Mouse (Mus musculus) adipose tissue, adult 10 weeks (tissue): ENCODE data around the gene Ccl17. TPM values are rescaled to one million over a fixed set of nuclear protein-coding genes. Genes with fewer than 3 reads are reported as not detected.

Experiments used
- polyA plus RNA-seq: library from polyadenylated mRNA; stranded (reverse); fragments of 350-450 nt; fragmentation: Illumina TruSeq; extraction: RNeasy Lipid Tissue Mini Kit (QIAGEN cat#74804); gene quantifications from one replicate; pipeline ENCODE4 v1.2.3, GENCODE M21; 2014; ENCODE audit warnings: low read depth, low replicate concordance

Gene Ccl17
- 5.1 TPM for polyA plus RNA-seq

DNA sequence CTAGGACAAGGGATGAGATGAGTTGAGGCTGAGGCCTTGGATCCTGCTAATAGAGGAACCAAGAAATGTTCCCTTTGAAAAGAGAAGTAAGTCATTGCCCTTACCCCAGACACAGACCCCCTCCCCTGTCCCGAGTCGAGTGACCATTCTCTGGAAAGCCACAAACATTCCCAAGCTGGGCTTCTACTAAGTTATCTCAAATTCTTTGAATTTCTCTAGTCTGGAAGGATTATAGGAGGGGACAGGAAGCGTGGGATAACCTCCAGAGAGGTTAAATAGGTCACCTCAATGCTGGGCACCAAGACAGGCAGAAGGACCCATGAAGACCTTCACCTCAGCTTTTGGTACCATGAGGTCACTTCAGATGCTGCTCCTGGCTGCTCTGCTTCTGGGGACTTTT is at the start of gene Ccl17:
Ccl17 (plus strand) TSS at position 301 of the 400 bp plus-strand sequence.

GRCm38 (mm10) chr8:94771941-94772670 is 38.1 kb upstream of the Ccl17 start, which contains the start of gene Cx3cl1:
TSS of gene Cx3cl1 (plus strand) at chr8:94772009.

DNA sequence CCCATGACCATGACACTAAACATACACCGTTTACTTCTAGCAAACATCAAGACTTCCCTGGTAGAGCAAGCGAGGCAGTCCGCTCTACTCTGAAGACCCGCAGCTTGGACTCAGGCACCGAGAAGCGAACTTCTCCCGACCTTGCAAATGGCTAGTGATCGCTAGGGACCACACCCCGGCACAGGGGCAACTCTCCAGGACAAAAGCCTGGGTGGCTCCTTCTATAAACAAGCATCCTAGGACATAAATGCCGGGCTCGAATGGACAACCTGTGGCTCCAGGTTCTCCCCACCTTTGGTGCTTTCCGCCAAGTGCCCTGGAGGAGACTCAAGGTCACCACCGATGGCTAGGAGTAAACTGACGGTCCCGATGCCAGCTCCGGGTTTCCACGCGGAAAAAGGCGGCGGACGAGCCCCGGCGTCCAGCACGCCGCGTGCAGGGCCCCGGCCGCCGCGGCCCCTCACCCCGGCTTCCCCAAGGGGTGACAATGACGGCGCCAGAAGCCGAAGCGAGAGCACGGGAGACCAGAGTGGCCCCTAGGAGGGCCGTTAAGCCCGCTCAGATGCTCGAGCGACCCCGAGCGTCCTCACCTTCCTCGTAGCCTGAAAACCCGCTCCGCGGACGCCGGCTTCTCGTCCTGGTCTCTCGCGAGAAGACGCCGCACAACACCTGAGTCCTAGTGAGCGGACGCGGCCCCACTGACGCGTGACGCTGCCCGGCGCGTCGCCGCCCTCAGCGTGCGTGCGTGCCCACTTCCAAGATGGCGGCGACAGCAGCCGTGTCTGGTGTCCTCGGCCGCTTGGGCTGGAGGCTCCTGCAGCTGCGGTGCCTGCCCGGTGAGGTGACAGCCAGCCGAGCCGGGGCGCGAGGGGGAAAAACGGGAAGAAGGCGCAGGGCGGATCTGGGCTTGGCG is 27.7 kb downstream of the Ccl17 start, which contains the start of the genes Coq9 and Ciapin1:
Coq9 (plus strand) TSS at position 660 of the 913 bp plus-strand sequence.
Ciapin1 (minus strand) TSS at position 697 of the 913 bp plus-strand sequence.

GRCm38 (mm10) chr8:94857346-94858173 is 47.3 kb downstream of the Ccl17 start, which contains the start of gene Polr2c:
TSS of gene Polr2c (plus strand) at chr8:94857450.

Other genes with a start within 250 kb of the Ccl17 start
- 13.9 TPM for gene Rspry1, start 208.5 kb upstream of the Ccl17 start, polyA plus RNA-seq
- gene Fam192a, start 208.5 kb upstream of the Ccl17 start, polyA plus RNA-seq, result 31.5 TPM
- 50.6 TPM for gene Arl2bp, start 143.9 kb upstream of the Ccl17 start, polyA plus RNA-seq
- 8.6 TPM for gene Pllp, start 114.2 kb upstream of the Ccl17 start, polyA plus RNA-seq
- 1.3 TPM for gene Ccl22, start 64.9 kb upstream of the Ccl17 start, polyA plus RNA-seq
- 27.2 TPM for gene Cx3cl1, start 38.4 kb upstream of the Ccl17 start, polyA plus RNA-seq
- 75.3 TPM for gene Coq9, start 27.9 kb downstream of the Ccl17 start, polyA plus RNA-seq
- 24.9 TPM for gene Ciapin1, start 27.9 kb downstream of the Ccl17 start, polyA plus RNA-seq
- gene Polr2c, start 47.0 kb downstream of the Ccl17 start, polyA plus RNA-seq, result 44.7 TPM
- 10.0 TPM for gene Dok4, start 65.9 kb downstream of the Ccl17 start, polyA plus RNA-seq
- 7.3 TPM for gene Ccdc102a, start 107.6 kb downstream of the Ccl17 start, polyA plus RNA-seq
- 0.36 TPM for gene Adgrg5, start 113.2 kb downstream of the Ccl17 start, polyA plus RNA-seq
- gene Adgrg1, start 164.3 kb downstream of the Ccl17 start, polyA plus RNA-seq, result 151 TPM
- 4.0 TPM for gene Adgrg3, start 207.2 kb downstream of the Ccl17 start, polyA plus RNA-seq
- gene Drc7, start 244.7 kb downstream of the Ccl17 start, polyA plus RNA-seq, result 3.5 TPM